Mouse (Mus musculus): ENCODE measurements around the gene Thap11.

DNA sequence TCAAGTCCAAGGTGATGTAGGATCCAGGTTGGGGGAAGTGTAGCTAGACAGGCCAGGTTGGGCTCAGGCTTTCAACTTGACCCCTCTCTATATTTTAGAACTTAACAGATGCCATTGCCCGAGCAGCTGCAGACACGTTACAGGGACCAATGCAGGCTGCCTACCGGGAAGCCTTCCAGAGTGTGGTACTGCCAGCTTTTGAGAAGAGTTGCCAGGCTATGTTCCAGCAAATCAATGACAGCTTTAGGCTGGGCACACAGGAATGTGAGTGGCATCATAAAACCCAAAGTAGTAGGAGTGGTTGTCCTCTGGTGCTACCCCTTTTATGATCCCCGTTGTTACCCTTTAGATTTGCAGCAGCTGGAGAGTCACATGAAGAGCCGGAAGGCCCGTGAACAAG is 35.9 kb downstream of the Thap11 start:
- TF ChIP-seq CTCF (IDR thresholded peaks at IDR 0.05; ENCODE audit: control insufficient read depth, insufficient read depth, insufficient read length) = no peak
- no peak for TF ChIP-seq USF1 (IDR thresholded peaks at IDR 0.05; ENCODE audit: low read depth)
- TF ChIP-seq CEBPB (IDR thresholded peaks at IDR 0.05; ENCODE audit: low read depth) = no peak
- no peak for TF ChIP-seq MAX (IDR thresholded peaks at IDR 0.05)
- TF ChIP-seq MYOG (IDR thresholded peaks at IDR 0.05; ENCODE audit: control insufficient read depth, extremely low read depth, insufficient read length) = no peak
- no peak for TF ChIP-seq FOSL1 (IDR thresholded peaks at IDR 0.05; ENCODE audit: insufficient read depth, low read length, poor library complexity, severe bottlenecking)
- TF ChIP-seq MYOD1 (IDR thresholded peaks at IDR 0.05; ENCODE audit: control insufficient read depth, insufficient read length, low read depth) = no peak

All from C2C12 (cell line).